Mouse (Mus musculus) hematopoietic stem cell, adult 5-6 weeks (primary cell): ENCODE measurements around the gene Fnip2. TPM values are rescaled to one million over a fixed set of nuclear protein-coding genes. Genes with fewer than 3 reads are reported as not detected.

Experiments used
- ATAC-seq, 2 experiments: fragments of 125-278 bp in 1 of 2; replicated peaks in 1 of 2; 2 replicates each; pipeline ENCODE4 v1.8.0; 2016 to 2017; ENCODE audit warnings: inconsistent platforms in 2 of 2, mild to moderate bottlenecking in 2 of 2, moderate number of reproducible peaks in 2 of 2, low read depth in 1 of 2, moderate TSS enrichment in 1 of 2; ENCODE audit not compliant: low FRiP score in 2 of 2, poor library complexity in 2 of 2, severe bottlenecking in 2 of 2, insufficient read depth in 1 of 2, low TSS enrichment in 1 of 2
- total RNA-seq: library from RNA; stranded (forward); fragments of 172-1452, 232-1000 nt; gene quantifications from 2 replicates; pipeline ENCODE4 v1.2.3, GENCODE M21; 2017

Gene Fnip2
- total RNA-seq, 1 experiment from 2014 or later = 12.8 TPM

GRCm38 (mm10) chr3:79409927-79410628 lies 157.5 kb downstream of the Fnip2 start:
- no peak for ATAC-seq

DNA sequence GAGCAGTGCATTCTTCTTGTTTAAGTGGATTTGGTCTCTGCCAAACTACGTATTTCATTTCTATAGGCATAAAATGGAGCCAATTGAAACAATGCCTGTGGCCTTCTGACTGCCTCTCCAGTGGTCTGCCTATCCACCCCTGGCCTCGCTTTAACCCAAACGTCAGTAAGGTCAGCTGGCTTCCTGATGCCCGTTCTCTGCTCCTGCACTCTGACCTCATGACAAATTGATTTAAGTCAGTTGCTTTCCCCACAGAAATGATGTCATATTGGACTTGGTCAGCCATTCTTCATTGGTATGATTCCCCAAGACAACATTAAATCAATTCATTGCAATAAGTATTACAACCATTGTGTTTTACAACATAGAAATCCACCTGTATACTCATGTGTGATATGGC lies 159.1 kb downstream of the Fnip2 start:
- ATAC-seq = no peak

Other genes starting within 250 kb of the Fnip2 start
- not detected in 2 replicates for gene Gm17359, start 231.1 kb downstream of the Fnip2 start, total RNA-seq
- gene Ppid, start 23.5 kb upstream of the Fnip2 start, total RNA-seq = 255 and 303 TPM in 2 replicates
- 12.8 and 18.1 TPM in 2 replicates for gene 4930579G24Rik, start 61.3 kb upstream of the Fnip2 start, total RNA-seq
- 60.4 and 71.4 TPM in 2 replicates for gene Etfdh, start 61.7 kb upstream of the Fnip2 start, total RNA-seq
- not detected in 2 replicates for gene Rxfp1, start 170.1 kb upstream of the Fnip2 start, total RNA-seq